Mouse (Mus musculus): ENCODE results near the gene Tmem164.

The Tmem164 gene

DNA sequence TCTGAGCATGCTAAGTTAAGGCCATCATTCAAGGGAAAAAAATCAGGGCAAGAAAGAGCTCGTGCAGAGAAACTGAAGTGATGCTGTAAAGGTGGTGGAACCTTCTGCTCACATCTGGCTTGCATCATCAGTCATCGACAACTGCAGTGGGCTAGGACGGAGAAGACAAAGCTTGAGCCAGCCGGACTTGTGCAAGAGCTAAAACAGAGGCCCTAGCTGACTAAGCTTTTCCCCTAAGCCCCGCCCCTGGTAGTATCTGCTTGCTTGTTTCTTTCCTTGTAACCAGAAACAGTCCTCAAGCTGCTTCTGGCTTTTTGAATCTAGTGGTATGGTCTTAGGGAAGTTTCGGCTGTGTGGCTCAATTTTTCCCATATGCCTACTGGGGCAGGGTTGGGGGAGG, 56.5 kb downstream of the Tmem164 start:
- DNase-seq (ENCODE audit: inconsistent age in 2 of 2, low spot score in 1 of 2), result peak; percentile 53 to 74

DNA sequence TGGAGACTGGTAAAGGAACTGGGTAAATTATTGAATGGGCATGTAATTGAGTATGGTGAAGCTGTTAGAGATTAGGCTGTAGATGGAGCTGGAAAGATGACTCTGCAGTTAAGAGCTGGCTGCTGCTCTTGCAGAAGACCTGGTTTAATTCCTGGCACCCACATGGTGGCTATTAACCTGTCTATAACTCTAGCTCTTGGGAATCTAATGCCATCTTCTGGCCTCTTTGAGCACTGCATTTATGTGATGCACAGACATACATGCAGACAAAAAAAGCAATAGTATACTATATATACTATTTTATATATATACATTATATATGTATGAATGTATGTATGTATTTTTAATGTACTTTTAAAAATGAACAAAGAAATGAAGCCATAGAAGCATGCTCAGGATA, 66.2 kb downstream of the Tmem164 start:
- DNase-seq (ENCODE audit: inconsistent age in 2 of 2, low spot score in 1 of 2), result no peak

DNA sequence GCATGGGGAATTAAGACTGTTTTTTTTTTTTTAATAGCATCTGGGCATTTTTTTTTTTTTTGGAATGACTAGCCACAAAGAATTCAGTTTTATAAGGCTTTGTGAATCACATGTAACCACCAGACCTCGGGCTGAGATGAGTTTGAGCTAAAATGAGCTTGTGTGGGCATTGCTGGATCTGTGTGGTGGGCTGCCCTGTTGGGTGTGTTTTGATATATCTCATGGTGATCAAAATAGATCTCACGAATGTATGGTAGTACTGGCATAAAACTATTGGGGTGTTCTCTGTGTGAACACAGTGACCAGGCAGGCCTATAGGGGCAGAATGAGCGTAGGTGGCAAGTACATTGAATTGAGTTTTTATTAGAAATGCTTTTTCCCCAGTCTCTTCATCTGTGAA, 67.4 kb downstream of the Tmem164 start:
- no peak for DNase-seq (ENCODE audit: inconsistent age in 2 of 2, low spot score in 1 of 2)

DNA sequence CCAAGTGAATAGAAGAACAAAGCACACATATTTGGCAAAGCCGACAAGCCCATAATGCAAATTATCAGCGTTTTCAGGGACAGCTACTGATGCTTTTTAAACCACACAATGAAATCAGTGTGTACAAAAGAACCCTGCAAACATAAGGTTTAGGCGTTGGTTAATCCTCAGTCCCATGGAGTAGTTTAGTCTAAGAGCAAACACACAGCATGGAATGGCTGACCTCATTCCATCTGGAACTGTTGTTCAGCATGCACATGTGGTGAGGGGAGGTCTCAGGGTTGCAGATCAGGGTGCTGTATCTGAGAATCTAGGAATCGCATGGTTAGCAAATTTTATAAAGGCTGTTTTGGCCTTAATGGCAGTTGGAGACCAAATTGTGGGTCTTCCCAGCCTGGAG, 69.6 kb downstream of the Tmem164 start:
- DNase-seq (ENCODE audit: inconsistent age in 2 of 2, low spot score in 1 of 2), result no peak

DNA sequence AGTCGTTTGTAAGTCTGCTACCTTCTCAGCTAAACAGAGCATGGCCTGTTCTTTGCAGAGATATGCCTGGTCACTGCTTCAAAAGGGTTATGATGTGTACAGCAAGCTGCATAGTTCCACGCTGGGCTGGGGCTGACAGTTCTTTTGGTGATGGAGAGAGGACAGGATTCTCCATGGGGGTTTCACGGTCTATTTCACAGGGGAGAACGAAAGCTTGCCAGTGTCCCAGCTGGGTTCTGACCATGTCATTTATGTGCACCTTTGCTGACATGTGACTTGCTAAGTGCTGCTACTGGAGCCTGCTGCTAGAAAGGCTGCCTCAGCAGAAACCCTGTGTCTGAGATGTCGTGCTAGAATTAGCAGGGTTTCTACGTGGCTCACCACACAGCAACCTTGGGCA, 74.3 kb downstream of the Tmem164 start:
- DNase-seq (ENCODE audit: inconsistent age in 2 of 2, low spot score in 1 of 2), result no peak

DNA sequence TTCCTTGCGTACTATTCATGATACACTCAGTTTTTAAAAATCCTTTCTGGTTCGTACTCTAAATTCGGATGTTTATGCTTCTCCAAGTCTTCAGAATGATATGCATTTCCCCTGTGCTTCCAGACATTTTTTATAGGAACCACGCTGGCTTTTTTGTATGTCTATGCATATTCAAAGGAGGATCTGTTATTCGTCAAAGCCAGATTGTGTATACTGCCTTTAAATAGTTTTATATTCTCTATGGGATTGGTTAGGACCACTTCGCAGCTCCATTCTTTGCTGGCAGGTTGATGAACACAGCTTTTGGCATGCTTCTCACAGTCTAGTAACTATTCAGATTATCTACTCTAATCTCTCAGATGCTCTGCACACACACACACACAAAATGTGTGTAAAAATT, 79.2 kb downstream of the Tmem164 start:
- DNase-seq (ENCODE audit: inconsistent age in 2 of 2, low spot score in 1 of 2), result no peak

DNA sequence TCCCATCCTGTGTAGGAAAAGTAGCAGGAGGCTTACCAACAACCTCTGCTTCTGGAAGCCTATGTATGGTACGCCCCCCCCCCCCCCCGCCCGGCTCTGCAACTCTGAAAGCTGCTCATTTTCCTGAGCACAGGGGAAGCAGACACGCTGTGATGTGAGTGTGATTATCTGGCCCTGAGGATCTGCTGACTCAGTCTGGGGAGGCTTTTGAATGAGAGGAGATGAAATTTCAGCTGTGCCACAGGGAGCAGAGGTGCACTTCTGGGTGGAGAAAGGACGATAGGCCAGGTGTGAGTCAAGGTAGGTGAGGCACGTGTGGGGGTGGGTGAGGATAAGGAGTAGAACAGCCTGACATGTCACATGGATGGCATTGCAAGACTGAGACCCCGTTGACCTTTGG, 82.1 kb downstream of the Tmem164 start:
- no peak for DNase-seq (ENCODE audit: inconsistent age in 2 of 2, low spot score in 1 of 2)

DNA sequence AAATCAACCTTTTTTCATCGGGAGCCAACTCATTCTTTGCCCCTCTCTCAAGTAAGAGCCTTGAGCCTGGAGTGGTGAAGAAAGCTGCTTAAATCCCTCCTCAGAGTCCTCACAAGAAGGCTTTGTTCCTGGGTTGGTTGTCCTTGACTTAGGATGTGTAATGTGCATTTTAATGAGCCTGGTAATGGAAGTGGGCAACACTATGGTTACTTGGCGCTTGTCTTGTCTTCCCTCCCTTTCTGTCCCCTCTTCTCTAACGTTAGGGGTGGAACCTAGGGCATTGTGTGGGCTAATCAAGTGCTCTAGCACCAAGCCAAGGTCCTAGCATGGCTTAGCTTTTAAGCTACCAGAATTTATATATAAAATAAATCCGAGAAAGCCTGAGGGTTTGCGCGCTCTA, 88.5 kb downstream of the Tmem164 start:
- no peak for DNase-seq (ENCODE audit: inconsistent age in 2 of 2, low spot score in 1 of 2)

DNA sequence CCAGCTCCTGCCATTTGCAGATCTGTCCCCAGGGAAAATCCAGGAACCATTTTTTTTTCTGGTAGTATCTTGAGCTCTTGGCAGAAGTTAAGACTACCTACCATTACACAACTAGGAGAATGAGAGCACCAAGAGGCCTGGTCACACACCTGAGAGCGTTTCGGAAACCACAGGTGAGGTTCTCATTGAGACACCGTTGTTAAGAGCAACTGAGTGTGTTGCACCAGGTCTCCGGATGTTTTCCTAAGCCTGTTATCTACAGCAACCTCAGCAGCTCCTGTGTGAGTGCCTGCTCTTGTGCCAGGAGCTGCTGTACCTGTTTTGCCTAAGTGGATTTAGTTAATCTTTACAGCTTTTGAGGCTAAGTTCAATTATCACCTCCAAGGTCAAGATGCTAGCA, 92.5 kb downstream of the Tmem164 start:
- no peak for DNase-seq (ENCODE audit: inconsistent age in 2 of 2, low spot score in 1 of 2)

DNA sequence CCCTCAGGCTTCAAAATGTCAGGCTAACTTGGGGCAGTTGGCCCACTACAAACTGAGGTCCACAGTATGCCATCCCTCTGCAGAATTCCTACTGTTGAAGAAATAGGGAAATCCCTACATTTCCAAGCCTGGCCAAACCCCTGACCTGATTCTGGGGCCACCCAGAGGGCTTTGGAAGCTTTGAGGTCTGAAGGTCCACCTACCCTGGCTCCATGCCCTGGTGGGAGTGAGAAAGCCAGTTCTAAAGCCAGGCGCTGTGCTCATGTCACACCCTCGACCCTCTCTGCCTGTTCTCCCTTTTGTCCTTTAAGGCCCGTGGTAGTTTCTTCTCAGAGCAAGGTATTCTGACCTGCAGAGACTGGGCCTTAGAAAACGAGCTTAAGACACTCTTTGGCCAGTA, 94.9 kb downstream of the Tmem164 start:
- no peak for DNase-seq (ENCODE audit: inconsistent age in 2 of 2, low spot score in 1 of 2)

DNA sequence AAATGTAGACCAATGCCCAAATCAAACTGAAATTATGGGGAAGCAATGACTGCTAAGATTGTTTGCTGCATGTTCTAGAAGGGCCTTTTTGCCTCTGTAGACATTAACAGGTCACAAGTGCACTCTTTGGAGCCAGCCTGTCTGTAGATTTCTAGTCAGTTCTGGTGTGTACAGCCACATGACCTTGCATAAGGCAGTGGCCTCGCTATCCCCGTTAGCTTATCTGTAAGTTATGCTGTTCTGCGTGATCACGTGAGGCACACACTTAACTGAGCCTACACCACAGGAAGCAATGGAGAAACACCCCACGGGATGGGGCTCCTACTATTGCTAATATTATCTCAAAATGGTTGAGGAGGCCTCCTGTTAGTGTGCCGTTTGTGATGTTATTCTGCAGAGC, 97.4 kb downstream of the Tmem164 start:
- peak; percentile 57 to 75 for DNase-seq (ENCODE audit: inconsistent age in 2 of 2, low spot score in 1 of 2)

DNA sequence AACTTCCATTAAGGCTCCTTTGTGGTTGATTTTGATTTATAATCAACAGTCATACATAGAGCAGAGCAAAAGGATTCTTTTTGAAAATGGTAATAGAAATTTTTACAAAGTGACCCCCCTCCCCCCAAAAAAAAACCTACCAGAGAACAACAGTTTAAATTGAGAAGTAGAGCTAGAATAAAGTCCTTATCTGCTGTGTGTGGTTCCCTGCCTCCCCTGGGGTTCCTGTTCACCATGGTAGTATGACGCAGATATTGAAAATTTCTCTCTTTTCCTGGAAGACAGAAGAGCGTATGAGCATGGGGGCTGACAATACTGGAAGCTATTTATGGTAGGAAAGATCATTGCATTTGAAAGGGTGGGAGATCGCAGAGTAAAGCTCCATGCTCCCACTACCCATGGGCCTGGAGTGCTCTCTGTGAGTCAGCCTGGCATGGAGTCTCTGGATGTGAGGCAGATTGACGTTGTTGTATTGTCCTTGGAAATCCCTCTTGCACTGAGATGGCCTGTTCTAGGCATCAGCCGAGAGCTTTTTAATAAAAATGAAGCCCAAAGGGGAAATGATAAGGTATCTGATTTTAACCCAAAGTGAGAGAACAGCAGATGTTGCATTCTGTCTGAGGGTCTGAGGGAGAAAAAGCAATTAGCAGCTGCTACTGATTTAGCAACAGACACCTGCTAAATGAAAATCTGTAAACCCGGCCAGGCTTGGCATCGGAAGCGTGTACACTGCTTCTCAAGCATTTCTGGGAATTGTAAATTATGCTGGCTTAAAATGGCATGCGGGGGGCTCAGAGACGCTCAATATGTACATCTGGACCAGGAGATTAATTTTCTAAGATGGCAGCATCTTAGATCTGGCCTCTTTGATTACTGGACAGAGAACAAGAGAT, 105.2 kb downstream of the Tmem164 start:
- DNase-seq (ENCODE audit: inconsistent age in 2 of 2, low spot score in 1 of 2), result peak in 1 of 2 experiments; percentile 44

DNA sequence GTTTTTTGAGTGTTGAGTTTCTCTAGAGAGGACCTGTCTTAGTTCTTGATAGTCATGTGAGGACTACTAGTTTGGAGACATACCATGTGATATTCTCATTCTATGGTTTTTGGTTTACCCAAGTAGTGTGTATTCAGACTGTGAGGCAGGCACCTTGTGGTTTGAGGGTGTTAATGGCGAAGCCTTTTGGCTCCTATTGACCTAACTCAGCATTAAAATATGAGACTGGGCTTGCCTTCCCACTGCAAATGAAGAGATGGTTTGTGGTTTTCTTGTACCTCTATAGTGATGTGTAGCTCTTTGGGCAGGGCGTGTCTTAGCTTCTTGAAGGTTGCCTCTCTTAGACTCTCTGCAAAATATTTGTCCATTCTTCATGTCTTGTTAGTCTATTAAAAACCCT, 111.0 kb downstream of the Tmem164 start:
- no peak for DNase-seq (ENCODE audit: inconsistent age in 2 of 2, low spot score in 1 of 2)

DNA sequence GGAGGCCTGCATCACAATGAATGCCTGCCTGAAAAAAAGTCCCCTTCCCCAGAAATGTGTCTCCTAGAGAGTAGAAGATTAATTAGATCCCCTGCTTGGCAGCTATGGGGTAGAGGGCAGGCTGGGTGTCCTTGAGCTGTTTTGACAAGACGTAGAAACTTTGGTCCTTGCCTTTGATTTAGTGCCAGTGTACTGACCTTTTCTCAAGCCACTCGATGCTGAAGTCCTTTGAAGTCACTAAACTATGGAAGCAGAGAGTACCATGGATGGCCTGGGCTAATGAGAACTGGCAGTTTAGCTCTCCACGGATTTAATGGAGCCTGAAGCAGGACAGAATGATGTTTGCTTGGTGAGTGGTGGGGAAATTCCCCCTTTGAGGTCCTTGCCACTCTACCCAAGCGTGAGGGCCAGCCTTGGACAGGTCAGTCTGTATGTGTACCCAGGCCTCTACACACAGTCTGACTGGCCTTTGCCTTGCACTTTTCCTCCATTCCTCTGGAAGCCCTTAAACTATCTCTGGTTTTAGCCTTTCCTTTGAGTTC, 112.9 kb downstream of the Tmem164 start:
- peak; percentile 64 to 82 for DNase-seq (ENCODE audit: inconsistent age in 2 of 2, low spot score in 1 of 2)

DNA sequence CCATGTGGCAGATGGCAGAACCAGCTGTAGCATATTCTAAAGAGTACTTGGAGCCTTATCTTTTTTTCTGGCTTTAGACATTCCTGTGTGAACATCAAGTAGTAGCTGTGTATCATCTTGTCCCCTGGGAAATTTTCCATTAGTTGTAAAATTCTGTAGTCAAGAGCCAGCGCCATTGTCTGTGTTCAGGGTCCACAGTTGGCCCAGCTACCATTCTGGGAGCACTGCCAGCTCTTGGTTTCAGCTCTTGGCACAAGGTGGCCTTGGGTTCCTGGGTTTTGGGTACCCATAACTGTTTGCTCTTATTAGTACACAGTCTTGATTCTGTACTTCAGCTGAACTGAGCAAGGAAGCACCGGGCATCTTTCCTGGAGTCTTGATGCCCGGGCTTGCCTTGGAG, 123.4 kb downstream of the Tmem164 start:
- DNase-seq (ENCODE audit: inconsistent age in 2 of 2, low spot score in 1 of 2), result peak; percentile 72 to 74

DNA sequence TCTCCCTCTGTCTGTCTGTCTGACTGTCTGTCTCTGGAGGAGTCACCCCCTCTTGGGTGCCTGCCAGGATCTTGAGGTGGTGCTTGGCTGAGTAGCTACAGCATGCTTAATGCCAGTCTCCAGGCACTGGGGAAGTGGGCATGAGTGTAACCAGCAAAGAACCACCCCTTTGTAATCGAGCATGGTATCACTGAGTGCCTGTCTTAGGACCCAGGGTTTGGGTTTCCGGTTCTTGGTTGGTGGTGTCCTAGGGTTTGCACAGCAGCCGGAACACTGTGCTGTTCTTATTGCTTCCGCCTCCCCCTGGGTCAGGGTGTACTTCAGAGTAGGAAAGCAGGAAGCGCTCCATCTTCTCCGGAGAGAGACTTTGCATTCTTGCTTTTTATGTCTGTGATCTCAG, 124.9 kb downstream of the Tmem164 start:
- DNase-seq (ENCODE audit: inconsistent age in 2 of 2, low spot score in 1 of 2), result peak in 1 of 2 experiments; percentile 34

DNA sequence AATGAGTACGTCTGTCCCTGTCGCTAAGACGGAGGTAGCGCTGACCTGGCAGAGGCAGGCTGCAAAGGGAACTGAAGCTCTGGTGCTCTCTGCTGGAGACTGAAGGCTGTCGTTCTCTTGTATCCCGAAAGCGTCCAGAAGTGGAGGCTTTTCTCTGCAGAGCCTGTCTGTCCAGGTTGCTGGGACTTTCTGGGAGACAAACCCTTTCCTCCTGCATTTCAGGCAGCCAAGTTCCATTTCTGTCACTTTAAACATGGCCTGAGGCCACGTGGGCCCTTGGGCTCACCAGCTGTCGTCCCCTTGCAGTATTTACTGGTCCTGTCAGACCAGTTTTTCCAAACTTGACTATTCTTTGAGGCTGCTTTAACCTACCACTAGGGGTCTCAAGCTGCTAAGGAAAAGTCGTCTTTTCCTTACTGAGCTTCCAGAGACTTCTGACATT, 125.4 kb downstream of the Tmem164 start:
- DNase-seq (ENCODE audit: inconsistent age in 2 of 2, low spot score in 1 of 2), result peak; percentile 62 to 69

DNA sequence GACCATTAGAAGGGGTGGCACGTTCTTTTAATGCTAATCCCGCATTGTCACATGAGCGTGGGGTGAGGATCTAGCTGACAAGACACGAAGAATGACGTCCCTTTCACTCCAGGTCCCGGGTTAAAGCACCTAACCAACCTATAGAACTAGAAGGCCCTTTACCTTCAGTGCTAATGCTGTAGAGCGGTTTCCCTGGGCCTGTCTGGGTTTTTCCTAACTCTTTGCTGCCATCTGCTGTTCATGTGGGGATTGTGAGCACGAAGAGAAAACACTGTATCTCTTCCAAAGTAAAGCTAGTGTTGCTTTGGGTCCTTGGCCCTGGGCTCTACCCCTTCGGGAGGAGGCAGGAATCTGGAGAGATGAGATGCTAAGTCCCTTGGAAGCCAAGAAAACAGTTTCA, 127.2 kb downstream of the Tmem164 start:
- DNase-seq (ENCODE audit: inconsistent age in 2 of 2, low spot score in 1 of 2), result peak in 1 of 2 experiments; percentile 81

DNA sequence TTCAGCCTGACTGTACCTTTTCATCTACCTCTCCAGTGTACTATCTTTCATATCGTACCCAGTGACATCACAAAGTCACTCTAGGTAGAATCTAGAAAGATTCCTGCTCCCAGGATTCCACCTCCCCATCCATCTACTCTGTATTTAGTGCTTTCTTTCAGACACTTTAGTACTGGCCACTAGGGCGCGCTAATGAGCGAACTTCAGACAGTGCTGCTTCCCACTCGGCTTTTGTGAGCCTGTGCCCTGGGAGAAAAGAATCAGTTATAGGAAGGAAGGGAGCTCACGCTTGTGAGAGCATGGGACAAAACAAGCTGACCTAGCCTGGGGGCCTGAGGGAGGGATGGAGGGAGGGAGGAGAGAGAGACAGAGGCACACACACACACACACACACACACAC, 131.9 kb downstream of the Tmem164 start:
- DNase-seq (ENCODE audit: inconsistent age in 2 of 2, low spot score in 1 of 2), result peak in 1 of 2 experiments; percentile 64

DNA sequence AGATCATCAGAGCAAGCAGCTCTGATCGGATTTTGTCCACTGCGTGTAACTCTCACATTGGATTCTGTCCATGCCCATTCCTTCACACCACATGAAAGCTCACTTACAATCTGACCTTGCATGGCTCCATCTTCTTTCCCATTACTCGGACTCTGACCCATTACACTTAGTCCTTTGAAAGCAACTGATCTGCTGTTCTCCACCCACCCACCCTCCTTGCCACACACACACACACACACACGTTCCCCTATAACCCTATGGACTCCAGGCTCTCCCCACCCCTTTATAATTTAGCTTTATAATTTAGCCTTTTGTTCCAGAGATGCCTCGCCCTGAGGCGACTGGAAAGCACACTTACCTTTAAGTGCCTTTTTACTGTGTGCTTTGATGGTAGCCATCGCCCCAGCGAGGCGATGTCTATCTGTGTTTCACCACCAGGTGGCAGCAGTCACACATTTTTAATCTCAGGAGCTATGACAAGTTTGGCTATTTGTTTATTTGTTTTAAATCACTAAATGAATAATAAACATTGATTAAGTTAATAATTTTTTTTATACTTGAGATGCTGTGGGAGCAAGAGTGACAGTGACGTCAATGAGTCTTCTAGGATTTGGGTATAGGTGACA, 137.0 kb downstream of the Tmem164 start:
- DNase-seq (ENCODE audit: inconsistent age in 2 of 2, low spot score in 1 of 2), result peak in 1 of 2 experiments; percentile 76

DNA sequence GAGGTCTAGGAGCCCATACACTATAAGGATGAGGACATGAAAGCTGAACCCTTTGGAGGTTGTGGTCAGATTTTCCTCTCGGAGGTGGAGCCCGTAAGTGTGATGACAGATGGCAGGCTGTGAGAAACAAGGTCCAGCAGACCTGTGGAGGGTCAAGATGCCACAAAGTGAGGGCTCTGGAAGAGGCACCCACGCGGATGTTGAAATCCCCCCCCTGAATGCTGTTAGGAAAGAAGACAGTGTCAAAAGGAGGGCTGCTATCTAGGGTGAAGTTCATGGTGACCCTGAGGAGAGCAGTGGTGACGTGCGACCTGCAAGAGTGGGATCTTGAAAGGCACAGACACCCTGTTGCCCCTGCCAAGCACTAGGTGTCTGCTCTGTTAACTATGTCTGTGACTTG, 140.0 kb downstream of the Tmem164 start:
- no peak for DNase-seq (ENCODE audit: inconsistent age in 2 of 2, low spot score in 1 of 2)

DNA sequence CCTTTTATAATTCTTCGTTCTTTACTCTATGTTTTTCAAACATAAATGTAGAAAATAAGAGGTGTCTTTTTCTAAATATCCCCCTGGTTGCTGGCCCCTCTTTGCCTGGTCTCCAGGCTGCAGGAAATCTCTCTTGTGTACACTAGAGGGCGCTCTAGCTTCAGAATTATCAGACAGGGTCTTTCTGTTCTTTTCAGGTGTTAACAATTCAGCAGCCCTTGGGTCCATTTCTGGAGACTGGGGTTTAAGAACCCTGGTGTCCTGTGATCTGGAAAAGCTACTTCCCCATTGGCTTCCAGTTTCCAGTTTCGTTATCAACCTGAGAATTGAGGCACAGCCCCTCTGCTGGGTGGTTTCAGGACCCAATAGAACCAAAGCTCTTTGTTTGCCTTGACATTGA, 140.6 kb downstream of the Tmem164 start:
- peak in 1 of 2 experiments; percentile 72 for DNase-seq (ENCODE audit: inconsistent age in 2 of 2, low spot score in 1 of 2)

Measured in adrenal gland, adult (tissue).